Mouse (Mus musculus) liver, adult 2 months (tissue): Measurements from ENCODE around the gene Pigyl.

Experiments
- CTCF ChIP-seq: fragments of 200-500 bp; IDR thresholded peaks from 2 replicates; pipeline ENCODE4 v1.5.1; 2011; ENCODE audit warnings: low read depth, low read length, control low read depth
- POLR2A ChIP-seq: fragments of 200-500 bp; IDR thresholded peaks from 2 replicates; pipeline ENCODE4 v1.6.1; 2011; ENCODE audit warnings: low read length, control low read depth; ENCODE audit not compliant: insufficient read depth; ENCODE audit errors: extremely low read depth

- TF ChIP-seq CTCF (no peak), POLR2A (0 out of 2 replicates have a peak, but pooled peaks have one; percentile 49)
These were observed 25.2 kb upstream of the Pigyl start for GRCm38 (mm10) chr9:22131226-22131981.
